Mouse (Mus musculus): Measurements from ENCODE around the gene Nans. TPM values are rescaled to one million over a fixed set of nuclear protein-coding genes. Genes with fewer than 3 reads are reported as not detected.

Gene Nans
- 43.6 TPM for polyA plus RNA-seq (2017; shearing (Covaris generic))

GRCm38 (mm10) chr4:46489028-46489925, at the start of gene Nans:
Nans (plus strand) TSS chr4:46489248.

GRCm38 (mm10) chr4:46450519-46451131, 38.4 kb upstream of the Nans start, which contains the start of gene Anp32b:
Anp32b (plus strand) TSS chr4:46450902.

GRCm38 (mm10) chr4:46535840-46536361, 46.9 kb downstream of the Nans start, which contains the start of gene Trim14:
Trim14 (minus strand) TSS chr4:46536141.

Other genes starting within 250 kb of the Nans start
- gene Foxe1, start 145.6 kb upstream of the Nans start, polyA plus RNA-seq (2017; shearing (Covaris generic)), result not detected
- gene Trmo, start 99.8 kb upstream of the Nans start, polyA plus RNA-seq (2017; shearing (Covaris generic)), result 25.5 TPM
- gene Hemgn, start 75.7 kb upstream of the Nans start, polyA plus RNA-seq (2017; shearing (Covaris generic)), result not detected
- gene Anp32b, start 38.3 kb upstream of the Nans start, polyA plus RNA-seq (2017; shearing (Covaris generic)), result 123 TPM
- 57.2 TPM for gene Trim14, start 46.9 kb downstream of the Nans start, polyA plus RNA-seq (2017; shearing (Covaris generic))
- 82.0 TPM for gene Coro2a, start 113.0 kb downstream of the Nans start, polyA plus RNA-seq (2017; shearing (Covaris generic))
- 0.82 TPM for gene Tbc1d2, start 161.0 kb downstream of the Nans start, polyA plus RNA-seq (2017; shearing (Covaris generic))